Comparison of ENCODE assay signal across 10 mouse cellular contexts in genomic region chr11:67235639-67236358, GRCm38 (mm10). TPM values are rescaled to one million over a fixed set of nuclear protein-coding genes. Genes with fewer than 3 reads are reported as not detected.
A peak's percentile ranks its signal among the peaks of the same experiment; 100 is the strongest.
DNase-seq lines count a peak whose midpoint lies in the region; ATAC-seq lines count a peak whose summit lies in the region.
"Had no signal": no experiment of that assay in that cellular context is flagged by ENCODE, and none has a peak within 500 bp of the region (broad histone marks: within the 10 kb centered on the region; RNA-seq: fewer than 3 reads in every experiment).

No protein-coding gene starts in this region.

- H3K4me2 ChIP-seq in liver, embryonic 12.5 days, result no peak overlapping the region
- H3K4me2 ChIP-seq: limb, embryonic 12.5 days had no signal

- no peak overlapping the region for H3K4me3 ChIP-seq in liver, embryonic 12.5 days
- H3K4me3 ChIP-seq: limb, embryonic 12.5 days had no signal

- peak; percentile 43 to 88 for DNase-seq in adrenal gland, adult (ENCODE audit: inconsistent age in 2 of 2, low spot score in 1 of 2)
- DNase-seq in adrenal gland, postnatal 4 days (ENCODE audit: low spot score in 2 of 2), result no peak
- DNase-seq in liver, result peak; percentile 23
- peak; percentile 52 to 74 for DNase-seq in adrenal gland, postnatal 36 days
- DNase-seq in heart, postnatal 36 days, result peak; percentile 29 to 40
- DNase-seq in lung, postnatal 10 days, result peak; percentile 62
- no peak for DNase-seq in spleen, adult 12 weeks (ENCODE audit: low spot score)

- no peak overlapping the region for H3K9ac ChIP-seq in liver, embryonic 12.5 days
- H3K9ac ChIP-seq: limb, embryonic 12.5 days had no signal

- H3K36me3 ChIP-seq in liver, embryonic 12.5 days, result no peaks in the 10 kb centered on the region
- H3K36me3 ChIP-seq: limb, embryonic 12.5 days had no signal

- no peak for ATAC-seq in liver, embryonic 12.5 days

- intact Hi-C loops in heart, postnatal 36 days (cut with DNase I), result loop anchor here (1.0 kb wide), 1 partner anchor 123 kb away; no protein-coding TSS in a partner anchor

- no peaks in the 10 kb centered on the region for H3K4me1 ChIP-seq in liver, embryonic 12.5 days
- H3K4me1 ChIP-seq: limb, embryonic 12.5 days had no signal

- H3K9me3 ChIP-seq in liver, embryonic 12.5 days (replicated peaks), result no peaks in the 10 kb centered on the region
- H3K9me3 ChIP-seq: limb, embryonic 12.5 days had no signal

- H3K27ac ChIP-seq in liver, embryonic 12.5 days, result no peak overlapping the region
- H3K27ac ChIP-seq: limb, embryonic 12.5 days had no signal

- H3K27me3 ChIP-seq in liver, embryonic 12.5 days (replicated peaks), result no peaks in the 10 kb centered on the region
- H3K27me3 ChIP-seq: limb, embryonic 12.5 days had no signal

- WGBS in liver, embryonic 12.5 days (ENCODE audit: insufficient replicate concordance), result 44% methylated on average over 5 of the region's 5 CpGs

RNA-seq across cellular contexts. Expression of gene Myh4, which starts 2.0 kb away (rescaled TPM):
- 10 to 100 TPM in 1 of 2 experiments, 1 to 10 TPM in 1; 5.7 to 12.7 TPM for total RNA-seq in adrenal gland, postnatal 4 days (2021)
- polyA plus RNA-seq in liver, embryonic 12.5 days (2016; fragmentation: Nextera tagmentation; extraction: Ambion mirVana), result not detected in 2 replicates
- not detected for total RNA-seq in adrenal gland, postnatal 36 days (2021)
- total RNA-seq in heart, postnatal 36 days (2021), result under 1 TPM in 1 of 2 experiments, not detected in 1; 0.08 TPM
- polyA plus RNA-seq: C2C12 had no signal

RNA-seq across cellular contexts. Expression of gene Myh1, which starts 35.9 kb away (rescaled TPM):
- 10 to 100 TPM; 35.6 to 60.0 TPM for total RNA-seq in adrenal gland, postnatal 4 days (2021)
- 0.05 and 0.14 TPM in 2 replicates for polyA plus RNA-seq in liver, embryonic 12.5 days (2016; fragmentation: Nextera tagmentation; extraction: Ambion mirVana)
- total RNA-seq in adrenal gland, postnatal 36 days (2021), result under 1 TPM; 0.10 to 0.20 TPM
- total RNA-seq in heart, postnatal 36 days (2021), result not detected

RNA-seq across cellular contexts. Expression of gene Myh8, which starts 41.1 kb away (rescaled TPM):
- total RNA-seq in adrenal gland, postnatal 4 days (2021), result 100 to 1,000 TPM in 1 of 2 experiments, 10 to 100 TPM in 1; 94.8 to 251 TPM
- polyA plus RNA-seq in liver, embryonic 12.5 days (2016; fragmentation: Nextera tagmentation; extraction: Ambion mirVana), result 0.15 and 0.37 TPM in 2 replicates
- total RNA-seq in adrenal gland, postnatal 36 days (2021), result not detected
- total RNA-seq in heart, postnatal 36 days (2021), result under 1 TPM; 0.05 to 0.17 TPM
- polyA plus RNA-seq: C2C12 had no signal

Comparison
In these comparisons a context has a peak if more than half of its experiments do, and no peak if none do; other contexts are left out.
1. DNase-seq: peak in adrenal gland, adult (2 of 2), liver (single experiment), adrenal gland, postnatal 36 days (2 of 2), heart, postnatal 36 days (2 of 2) and lung, postnatal 10 days (single experiment); none in adrenal gland, postnatal 4 days (0 of 2) and spleen, adult 12 weeks (single experiment).
2. RNA of gene Myh4, which starts 2.0 kb away (total RNA-seq): 5.7 to 12.7 TPM in adrenal gland, postnatal 4 days; 0.08 TPM in heart, postnatal 36 days and not detected in adrenal gland, postnatal 36 days; every median in the first group is over 4 times any median in the second.
3. RNA of gene Myh1, which starts 35.9 kb away (total RNA-seq): 35.6 to 60.0 TPM in adrenal gland, postnatal 4 days; 0.10 to 0.20 TPM in adrenal gland, postnatal 36 days and not detected in heart, postnatal 36 days; every median in the first group is over 10 times any median in the second.
4. RNA of gene Myh8, which starts 41.1 kb away (total RNA-seq): 94.8 to 251 TPM in adrenal gland, postnatal 4 days; 0.05 to 0.17 TPM in heart, postnatal 36 days and not detected in adrenal gland, postnatal 36 days; every median in the first group is over 10 times any median in the second.